Mouse (Mus musculus): ENCODE data around the gene Il9. TPM values are rescaled to one million over a fixed set of nuclear protein-coding genes. Genes with fewer than 3 reads are reported as not detected.
A peak's percentile ranks its signal among the peaks of the same experiment; 100 is the strongest.

Gene Il9
- polyA plus RNA-seq, 2 experiments, result not detected

DNA sequence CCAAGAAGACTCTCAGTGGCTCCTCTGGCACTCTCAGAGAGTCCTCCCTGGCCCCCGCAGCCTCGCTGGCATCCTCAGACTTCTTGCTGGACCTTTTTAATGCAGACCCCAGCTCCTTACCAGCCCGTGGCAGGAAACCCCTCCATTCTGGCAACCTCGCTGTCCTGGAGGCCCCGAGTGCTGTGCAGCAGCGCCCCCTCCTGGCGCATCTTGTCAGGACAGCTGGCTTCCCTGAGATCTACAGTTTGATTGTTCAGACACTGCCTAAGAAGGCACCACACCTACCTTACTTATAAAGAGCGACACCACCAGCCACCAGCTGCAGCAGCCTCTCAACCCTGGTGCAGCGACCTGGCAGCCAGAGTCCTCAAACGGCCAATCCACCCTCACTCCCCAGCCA is 48.6 kb downstream of the Il9 start:
- H3K9ac ChIP-seq (replicated peaks), result no peak overlapping the region
- H3K4me2 ChIP-seq (ENCODE audit: low read depth), result no peak overlapping the region
- TF ChIP-seq CTCF (IDR thresholded peaks at IDR 0.05; ENCODE audit: low read depth), result peak; percentile 78
- TF ChIP-seq EP300 (IDR thresholded peaks at IDR 0.05; ENCODE audit: low read depth), result no peak
- no peak overlapping the region for H3K4me3 ChIP-seq (ENCODE audit: insufficient read depth in 1 of 2, low read depth in 2 of 2, low read length in 2 of 2)
- DNase-seq (ENCODE audit: low read depth in 3 of 3, low spot score in 3 of 3) (no peak), ATAC-seq (ENCODE audit: insufficient read depth) (no peak)
- H3K36me3 ChIP-seq (replicated peaks; ENCODE audit: control insufficient read depth, insufficient read depth, low read depth), result no peaks in the 10 kb centered on the region
- H3K27me3 ChIP-seq (ENCODE audit: control insufficient read depth, insufficient read depth, low read length), result peaks cover 4% of the 10 kb centered on the region
- H3K27ac ChIP-seq, result no peak overlapping the region
- no peaks in the 10 kb centered on the region for H3K9me3 ChIP-seq (ENCODE audit: control insufficient read depth, low read length)
- WGBS (ENCODE audit: insufficient replicate concordance), result 10% methylated on average over 10 of the region's 10 CpGs
- H3K4me1 ChIP-seq (replicated peaks; ENCODE audit: control insufficient read depth in 2 of 2, insufficient read depth in 2 of 2, low read length in 1 of 2), result no peaks in the 10 kb centered on the region

DNA sequence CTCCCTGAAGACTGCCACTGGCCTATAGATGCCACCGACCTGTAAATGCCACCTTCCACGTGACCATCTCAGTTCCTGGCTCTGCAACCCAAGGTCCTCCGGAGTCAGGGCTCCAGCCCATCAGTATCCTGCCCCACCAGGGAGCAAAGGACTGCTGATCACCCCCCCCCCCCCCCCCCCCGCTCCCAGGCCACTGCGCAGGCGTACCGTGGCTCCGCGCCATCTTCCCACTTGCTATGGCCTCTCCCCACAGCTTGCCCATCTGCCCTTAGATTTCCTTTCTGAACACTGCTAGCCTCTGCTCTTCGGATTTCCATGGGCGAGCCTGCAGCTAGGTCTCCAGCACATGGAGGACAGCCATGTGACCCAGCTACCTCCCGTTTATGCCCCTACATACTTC is 49.5 kb downstream of the Il9 start:
- DNase-seq (ENCODE audit: low read depth in 3 of 3, low spot score in 3 of 3) (no peak), ATAC-seq (ENCODE audit: insufficient read depth) (no peak)
- Histone ChIP-seq H3K36me3 (replicated peaks; ENCODE audit: control insufficient read depth, insufficient read depth, low read depth) (no peaks in the 10 kb centered on the region), H3K9me3 (ENCODE audit: control insufficient read depth, low read length) (no peaks in the 10 kb centered on the region), H3K27ac (no peak overlapping the region), H3K4me3 (ENCODE audit: insufficient read depth in 1 of 2, low read depth in 2 of 2, low read length in 2 of 2) (no peak overlapping the region), H3K9ac (replicated peaks) (no peak overlapping the region), H3K4me2 (ENCODE audit: low read depth) (no peak overlapping the region), H3K4me1 (replicated peaks; ENCODE audit: control insufficient read depth in 2 of 2, insufficient read depth in 2 of 2, low read length in 1 of 2) (no peaks in the 10 kb centered on the region), H3K27me3 (ENCODE audit: control insufficient read depth, insufficient read depth, low read length) (no peaks in the 10 kb centered on the region; the same call in 1 of the 2 replicates)
- 77% methylated on average over 11 of the region's 12 CpGs for WGBS (ENCODE audit: insufficient replicate concordance)
- TF ChIP-seq CTCF (IDR thresholded peaks at IDR 0.05; ENCODE audit: low read depth) (no peak), EP300 (IDR thresholded peaks at IDR 0.05; ENCODE audit: low read depth) (no peak)

Other genes starting within 250 kb of the Il9 start
- not detected in 2 replicates for gene Neurog1, start 230.1 kb downstream of the Il9 start, polyA plus RNA-seq (2012; rRNA removed)
- gene Neurog1, start 230.1 kb downstream of the Il9 start, polyA plus RNA-seq (2014; fragmentation: Nextera tagmentation; extraction: Ambion mirVana), result not detected in 2 replicates
- gene Cxcl14, start 185.7 kb downstream of the Il9 start, polyA plus RNA-seq (2012; rRNA removed), result 0.10 and 0.20 TPM in 2 replicates
- not detected in 2 replicates for gene Cxcl14, start 185.7 kb downstream of the Il9 start, polyA plus RNA-seq (2014; fragmentation: Nextera tagmentation; extraction: Ambion mirVana)
- not detected in 2 replicates for gene Gm3045, start 55.7 kb downstream of the Il9 start, polyA plus RNA-seq (2012; rRNA removed)
- not detected in 2 replicates for gene Gm3045, start 55.7 kb downstream of the Il9 start, polyA plus RNA-seq (2014; fragmentation: Nextera tagmentation; extraction: Ambion mirVana)
- 0.67 and 0.74 TPM in 2 replicates for gene Slc25a48, start 43.9 kb downstream of the Il9 start, polyA plus RNA-seq (2012; rRNA removed)
- 0.63 and 0.81 TPM in 2 replicates for gene Slc25a48, start 43.9 kb downstream of the Il9 start, polyA plus RNA-seq (2014; fragmentation: Nextera tagmentation; extraction: Ambion mirVana)
- 0.28 and 0.35 TPM in 2 replicates for gene Fbxl21, start 40.2 kb upstream of the Il9 start, polyA plus RNA-seq (2012; rRNA removed)
- 0.63 and 1.0 TPM in 2 replicates for gene Fbxl21, start 40.2 kb upstream of the Il9 start, polyA plus RNA-seq (2014; fragmentation: Nextera tagmentation; extraction: Ambion mirVana)
- gene Lect2, start 66.3 kb upstream of the Il9 start, polyA plus RNA-seq (2012; rRNA removed), result 22.5 and 29.8 TPM in 2 replicates
- gene Lect2, start 66.3 kb upstream of the Il9 start, polyA plus RNA-seq (2014; fragmentation: Nextera tagmentation; extraction: Ambion mirVana), result 53.1 and 57.7 TPM in 2 replicates
- 5.0 and 6.1 TPM in 2 replicates for gene Tgfbi, start 127.3 kb upstream of the Il9 start, polyA plus RNA-seq (2012; rRNA removed)
- gene Tgfbi, start 127.3 kb upstream of the Il9 start, polyA plus RNA-seq (2014; fragmentation: Nextera tagmentation; extraction: Ambion mirVana), result 6.1 and 6.7 TPM in 2 replicates
- gene Smad5, start 220.8 kb upstream of the Il9 start, polyA plus RNA-seq (2012; rRNA removed), result 4.1 and 5.0 TPM in 2 replicates
- 4.0 and 4.2 TPM in 2 replicates for gene Smad5, start 220.8 kb upstream of the Il9 start, polyA plus RNA-seq (2014; fragmentation: Nextera tagmentation; extraction: Ambion mirVana)